Mouse (Mus musculus) myocyte (in vitro differentiated cells): ENCODE results near the gene 1700025B11Rik.

ENCODE experiments used
- CEBPB ChIP-seq: IDR thresholded peaks from 2 replicates; pipeline ENCODE4 v1.6.1; 2011; ENCODE audit warnings: mild to moderate bottlenecking, moderate library complexity; ENCODE audit not compliant: poor library complexity, insufficient read depth, severe bottlenecking
- E2F4 ChIP-seq: IDR thresholded peaks from one replicate; pipeline ENCODE4 v1.6.1; 2011; ENCODE audit warnings: mild to moderate bottlenecking, control low read depth, moderate library complexity; ENCODE audit not compliant: insufficient read depth
- MAX ChIP-seq: IDR thresholded peaks from one replicate; pipeline ENCODE4 v1.6.1; 2011; ENCODE audit warnings: low read depth, mild to moderate bottlenecking, control low read depth
- MYOD1 ChIP-seq, 3 experiments: IDR thresholded peaks; one replicate each; pipeline ENCODE4 v1.6.1; 2011; ENCODE audit warnings: control low read depth in 2 of 3, low read depth in 2 of 3, mild to moderate bottlenecking in 2 of 3, moderate library complexity in 1 of 3; ENCODE audit not compliant: insufficient read length in 2 of 3, control insufficient read depth in 1 of 3
- MYOG ChIP-seq, 3 experiments: IDR thresholded peaks; one replicate each; pipeline ENCODE4 v1.6.1; 2011; ENCODE audit warnings: control low read depth in 2 of 3, low read depth in 2 of 3, mild to moderate bottlenecking in 2 of 3; ENCODE audit not compliant: insufficient read length in 2 of 3, control insufficient read depth in 1 of 3, insufficient read depth in 1 of 3
- POLR2A ChIP-seq: IDR thresholded peaks from one replicate; pipeline ENCODE4 v1.6.1; 2011; ENCODE audit warnings: low read depth, mild to moderate bottlenecking, control low read depth, moderate library complexity; ENCODE audit not compliant: insufficient read length
- POLR2AphosphoS2 ChIP-seq: IDR thresholded peaks from one replicate; pipeline ENCODE4 v1.6.1; 2011; ENCODE audit warnings: low read depth, control low read depth; ENCODE audit not compliant: insufficient read length
- SRF ChIP-seq: IDR thresholded peaks from one replicate; pipeline ENCODE4 v1.6.1; 2011; ENCODE audit warnings: low read depth; ENCODE audit not compliant: control insufficient read depth, insufficient read length
- TCF12 ChIP-seq: IDR thresholded peaks from one replicate; pipeline ENCODE4 v1.6.1; 2011; ENCODE audit warnings: mild to moderate bottlenecking, control low read depth; ENCODE audit not compliant: poor library complexity, insufficient read depth, severe bottlenecking
- USF1 ChIP-seq: IDR thresholded peaks from one replicate; pipeline ENCODE4 v1.6.1; 2011; ENCODE audit warnings: low read depth, mild to moderate bottlenecking, control low read depth, moderate library complexity

DNA sequence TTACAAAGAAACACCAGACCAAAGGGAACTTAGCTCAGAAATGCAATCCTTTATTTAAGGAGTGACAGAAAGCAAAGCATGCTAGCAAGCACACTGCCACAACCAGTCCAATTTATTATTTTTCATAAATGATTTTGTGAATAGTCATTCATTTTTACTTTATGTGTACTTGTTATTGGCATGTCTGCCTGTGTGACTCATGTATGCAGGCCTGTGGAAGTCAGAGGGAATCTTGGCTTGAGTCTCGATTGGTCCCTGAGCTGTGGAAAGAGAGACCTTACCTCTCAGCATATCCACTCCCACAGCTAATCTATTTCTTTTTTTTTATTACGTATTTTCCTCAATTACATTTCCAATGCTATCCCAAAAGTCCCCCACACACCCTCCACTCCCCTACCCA is 17.1 kb upstream of the 1700025B11Rik start:
- TF ChIP-seq TCF12 (no peak), USF1 (no peak), E2F4 (no peak), POLR2A (no peak), CEBPB (no peak), POLR2AphosphoS2 (no peak), MYOG (IDR thresholded peaks at IDR 0.05; ENCODE audit: control insufficient read depth in 1 of 3, insufficient read depth in 1 of 3, insufficient read length in 2 of 3, low read depth in 2 of 3) (no peak), SRF (no peak), MYOD1 (IDR thresholded peaks at IDR 0.05; ENCODE audit: control insufficient read depth in 1 of 3, insufficient read length in 2 of 3, low read depth in 2 of 3) (no peak), MAX (no peak)
